Mouse (Mus musculus) left cerebral cortex, postnatal 10 days (tissue): ENCODE measurements around the gene Vwa3b. TPM values are rescaled to one million over a fixed set of nuclear protein-coding genes. Genes with fewer than 3 reads are reported as not detected.

ENCODE experiments used
- DNase-seq, 2 experiments: peaks; one replicate each; pipeline ENCODE4 v3.0.0; 2021 to 2022; ENCODE audit warnings: low spot score in 2 of 2, mixed read lengths in 1 of 2; ENCODE audit errors: extremely low spot score in 1 of 2
- intact Hi-C: fragments of 180-260 bp; cut with DNase I; formaldehyde crosslinking; loops from one replicate; pipeline ENCODE4 v1.15.1; 2025
- total RNA-seq, 2 experiments: library from RNA; stranded (reverse); gene quantifications; 2 replicates each; pipeline ENCODE4 v1.2.3; 2021

The Vwa3b gene
- total RNA-seq, 2 experiments from 2014 or later = 3.0 to 4.1 TPM

GRCm38 (mm10) chr1:37187050-37187449 is 160.7 kb downstream of the Vwa3b start:
- no peak for DNase-seq
- intact Hi-C loops = no loop called here

- no peak for DNase-seq
- intact Hi-C loops = loop anchor here (5.0 kb wide), 1 partner anchor 58 kb away; no protein-coding TSS in a partner anchor
Measured at GRCm38 (mm10) chr1:37194607-37195006, 168.2 kb downstream of the Vwa3b start.

GRCm38 (mm10) chr1:37201406-37201805 is 175.0 kb downstream of the Vwa3b start:
- intact Hi-C loops = no loop called here
- DNase-seq = no peak

GRCm38 (mm10) chr1:37207743-37208142 is 181.3 kb downstream of the Vwa3b start:
- intact Hi-C loops = no loop called here
- peak in 1 of 2 experiments; percentile 31 for DNase-seq

- intact Hi-C loops = no loop called here
- DNase-seq = no peak
Measured at GRCm38 (mm10) chr1:37212375-37212774, 186.0 kb downstream of the Vwa3b start.

GRCm38 (mm10) chr1:37214144-37214543 is 187.7 kb downstream of the Vwa3b start, which contains the start of gene Cnga3:
Gene Cnga3, plus strand, starts transcription at chr1:37214434.
- intact Hi-C loops = no loop called here
- no peak for DNase-seq

GRCm38 (mm10) chr1:37218386-37218785 is 192.0 kb downstream of the Vwa3b start:
- peak in 1 of 2 experiments; percentile 64 for DNase-seq
- intact Hi-C loops = no loop called here

- intact Hi-C loops = no loop called here
- no peak for DNase-seq
Measured at GRCm38 (mm10) chr1:37219593-37219992, 193.2 kb downstream of the Vwa3b start.

- peak; percentile 67 to 92 for DNase-seq
- intact Hi-C loops = no loop called here
Measured at GRCm38 (mm10) chr1:37220134-37220907, 193.9 kb downstream of the Vwa3b start.

GRCm38 (mm10) chr1:37222002-37222401 is 195.6 kb downstream of the Vwa3b start:
- intact Hi-C loops = no loop called here
- DNase-seq = no peak

GRCm38 (mm10) chr1:37230404-37230803 is 204.0 kb downstream of the Vwa3b start:
- intact Hi-C loops = no loop called here
- DNase-seq = no peak

GRCm38 (mm10) chr1:37231295-37231701 is 204.9 kb downstream of the Vwa3b start:
- intact Hi-C loops = no loop called here
- DNase-seq = no peak

Other genes with a start within 250 kb of the Vwa3b start
- gene Tmem131, start 82.9 kb upstream of the Vwa3b start, total RNA-seq = 10 to 100 TPM; 61.2 to 63.6 TPM
- gene Cnga3, start 187.8 kb downstream of the Vwa3b start, total RNA-seq = under 1 TPM; 0.22 to 0.47 TPM